Mouse (Mus musculus) c-Kit-positive CD71-negative TER-119-negative erythroid progenitor cells, embryonic 14.5 days (primary cell): Measurements from ENCODE around the gene Mfge8.

Source experiments
- DNase-seq: peaks from one replicate; pipeline ENCODE4 v3.0.0-alpha.2; 2013; ENCODE audit warnings: low read depth

Mfge8 gene

GRCm38 (mm10) chr7:79148711-79149266, at the start of gene Mfge8:
Gene Mfge8 (minus strand): TSS chr7:79149060.
- peak; percentile 75 for DNase-seq

- DNase-seq = no peak
Measured at GRCm38 (mm10) chr7:79194560-79195413, 45.9 kb upstream of the Mfge8 start.

- no peak for DNase-seq
Measured at GRCm38 (mm10) chr7:79193936-79194335, 45.1 kb upstream of the Mfge8 start.

GRCm38 (mm10) chr7:79191501-79191900, 42.6 kb upstream of the Mfge8 start:
- no peak for DNase-seq

GRCm38 (mm10) chr7:79190592-79190991, 41.7 kb upstream of the Mfge8 start:
- no peak for DNase-seq

- DNase-seq = no peak
Measured at GRCm38 (mm10) chr7:79189211-79189610, 40.4 kb upstream of the Mfge8 start.

GRCm38 (mm10) chr7:79187591-79187990, 38.7 kb upstream of the Mfge8 start:
- DNase-seq = no peak

- DNase-seq = no peak
Measured at GRCm38 (mm10) chr7:79183417-79183816, 34.6 kb upstream of the Mfge8 start.

GRCm38 (mm10) chr7:79173800-79174199, 24.9 kb upstream of the Mfge8 start:
- DNase-seq = no peak

- no peak for DNase-seq
Measured at GRCm38 (mm10) chr7:79171782-79172181, 22.9 kb upstream of the Mfge8 start.

- DNase-seq = no peak
Measured at GRCm38 (mm10) chr7:79167006-79167562, 18.2 kb upstream of the Mfge8 start.

- DNase-seq = no peak
Measured at GRCm38 (mm10) chr7:79159406-79159805, 10.5 kb upstream of the Mfge8 start.

- no peak for DNase-seq
Measured at GRCm38 (mm10) chr7:79149522-79149921, 662 bp upstream of the Mfge8 start.

- no peak for DNase-seq
Measured at GRCm38 (mm10) chr7:79147931-79148653, 768 bp downstream of the Mfge8 start.

- DNase-seq = no peak
Measured at GRCm38 (mm10) chr7:79147011-79147837, 1.6 kb downstream of the Mfge8 start.

GRCm38 (mm10) chr7:79140897-79141296, 8.0 kb downstream of the Mfge8 start:
- peak; percentile 55 for DNase-seq

- DNase-seq = no peak
Measured at GRCm38 (mm10) chr7:79139891-79140591, 8.8 kb downstream of the Mfge8 start.

GRCm38 (mm10) chr7:79139328-79139824, 9.5 kb downstream of the Mfge8 start:
- DNase-seq = no peak

- DNase-seq = no peak
Measured at GRCm38 (mm10) chr7:79133391-79133790, 15.5 kb downstream of the Mfge8 start.

- DNase-seq = no peak
Measured at GRCm38 (mm10) chr7:79130843-79131444, 17.9 kb downstream of the Mfge8 start, which contains the start of gene Hapln3. Gene Hapln3 (minus strand): TSS chr7:79131018.
